Mouse (Mus musculus) cortical plate, adult 2 months (tissue): Measurements from ENCODE around the gene Txnrd3.

Experiments used
- CTCF ChIP-seq: fragments of 200-500 bp; IDR thresholded peaks from 2 replicates; pipeline ENCODE4 v1.5.1; 2011; ENCODE audit warnings: mild to moderate bottlenecking, control low read depth, low read length; ENCODE audit not compliant: insufficient read depth; ENCODE audit errors: extremely low read depth
- POLR2A ChIP-seq: fragments of 200-500 bp; IDR thresholded peaks from 2 replicates; pipeline ENCODE4 v1.6.1; 2011; ENCODE audit warnings: mild to moderate bottlenecking, low read length, control low read depth; ENCODE audit not compliant: insufficient read depth; ENCODE audit errors: extremely low read depth

DNA sequence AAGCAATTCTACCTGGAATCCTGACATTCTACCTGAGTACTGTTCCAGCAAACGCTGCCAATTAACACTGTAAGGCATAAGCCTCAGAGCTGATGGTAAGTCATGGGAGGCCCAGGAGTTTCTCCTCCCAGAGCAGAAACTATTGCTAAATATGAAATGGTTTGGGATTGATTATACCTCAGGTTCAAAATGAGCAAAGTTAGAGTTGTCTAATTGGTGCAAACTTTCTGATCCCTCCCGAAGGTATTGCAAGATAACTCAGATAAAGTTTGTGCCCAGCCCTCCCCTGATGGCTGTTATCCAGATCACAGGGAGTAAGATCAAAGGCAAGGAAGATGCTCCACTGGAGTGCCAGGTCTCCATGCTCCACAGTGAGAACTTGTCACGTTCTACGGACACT is 63.5 kb downstream of the Txnrd3 start, which contains the start of gene Vmn1r40:
- no peak for TF ChIP-seq POLR2A
- no peak for TF ChIP-seq CTCF
